Mouse (Mus musculus) retina, postnatal 1 day (tissue): ENCODE data around the gene A530064D06Rik.
"Not testable (repeated sequence)": the region's sequence is repeated elsewhere in the genome, so short reads cannot be mapped to it uniquely, and the experiment has no call there.

ENCODE experiments used
- DNase-seq: peaks from one replicate; pipeline ENCODE4 v3.0.0-alpha.2; 2012

Gene A530064D06Rik

DNA sequence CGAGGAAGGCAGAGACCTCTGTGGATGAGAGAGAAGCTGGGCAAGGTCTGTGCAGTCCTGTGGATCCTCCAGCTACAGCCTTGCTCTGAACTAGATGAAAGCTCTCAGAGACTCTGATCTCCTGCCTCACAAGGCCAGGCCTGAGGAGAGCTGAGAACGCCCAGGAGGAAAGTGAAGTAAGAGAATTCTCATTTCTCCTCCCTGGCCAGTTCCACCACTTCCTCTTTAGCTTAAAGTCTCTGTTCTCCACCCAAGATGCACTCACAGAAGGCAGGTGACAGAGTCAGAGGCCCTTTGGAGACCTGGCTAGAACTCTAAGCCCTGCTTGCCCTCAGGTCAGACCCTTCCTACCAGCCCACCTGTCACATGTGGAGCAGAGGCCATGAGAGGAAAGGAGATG is at the start of gene A530064D06Rik:
TSS of gene A530064D06Rik (minus strand) at position 173 of the 400 bp plus-strand sequence.
- not testable (repeated sequence) for DNase-seq

DNA sequence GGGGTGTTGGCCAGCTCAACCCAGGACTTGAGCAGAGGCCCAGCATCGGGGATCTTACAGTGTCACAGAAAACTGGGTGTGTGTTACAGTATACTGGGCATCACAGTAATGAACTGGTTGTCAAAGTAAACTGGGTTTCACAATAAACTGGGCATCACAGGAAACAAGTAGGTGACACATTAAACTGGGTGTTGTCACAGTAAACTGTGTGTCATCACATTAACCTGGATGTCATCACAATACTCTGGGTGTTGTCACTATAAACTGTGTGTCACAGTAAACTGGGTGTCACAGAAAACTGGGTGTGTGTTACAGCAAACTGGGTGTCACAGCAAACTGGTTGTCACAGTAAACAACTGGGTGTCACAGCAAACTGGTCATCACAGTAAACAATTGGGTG is 48.4 kb upstream of the A530064D06Rik start:
- DNase-seq: no peak

DNA sequence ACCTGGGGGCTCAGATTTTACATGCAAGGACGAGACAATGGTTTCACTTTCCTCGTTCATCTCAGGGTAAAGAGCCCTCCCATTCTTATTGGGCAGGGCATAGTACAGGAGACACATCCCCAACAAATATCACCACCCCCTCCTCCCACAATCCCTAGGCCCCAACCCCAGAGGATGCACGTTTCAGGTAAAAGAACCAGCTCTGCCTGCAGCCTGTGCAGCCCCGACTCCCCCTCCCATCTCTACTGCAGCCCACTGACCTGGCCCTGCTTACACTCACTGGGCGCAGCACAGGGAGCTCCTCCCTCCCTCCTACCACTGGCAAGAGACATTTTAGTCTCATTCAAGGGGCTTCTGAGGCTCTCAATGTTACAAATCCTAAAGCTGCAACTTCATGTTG is 46.4 kb upstream of the A530064D06Rik start:
- DNase-seq: no peak

DNA sequence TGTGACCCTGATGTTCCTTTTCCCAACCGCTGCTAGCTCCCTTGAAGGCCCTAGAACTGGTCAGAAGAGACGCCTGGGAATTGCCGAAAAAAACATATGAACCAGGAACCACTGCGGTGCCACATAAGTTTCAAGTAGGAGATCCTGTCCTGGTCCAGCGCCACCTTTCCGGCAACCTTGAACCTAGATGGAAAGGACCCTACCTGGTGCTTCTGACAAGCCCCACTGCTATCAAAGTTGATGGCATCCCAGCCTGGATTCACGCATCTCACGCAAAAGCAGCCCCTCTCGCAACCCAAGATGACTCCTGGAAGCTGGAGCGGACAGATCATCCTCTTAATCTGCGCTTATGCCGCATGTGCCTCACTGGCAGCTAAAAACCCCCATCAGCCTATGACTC is 45.5 kb upstream of the A530064D06Rik start:
- DNase-seq: no peak

DNA sequence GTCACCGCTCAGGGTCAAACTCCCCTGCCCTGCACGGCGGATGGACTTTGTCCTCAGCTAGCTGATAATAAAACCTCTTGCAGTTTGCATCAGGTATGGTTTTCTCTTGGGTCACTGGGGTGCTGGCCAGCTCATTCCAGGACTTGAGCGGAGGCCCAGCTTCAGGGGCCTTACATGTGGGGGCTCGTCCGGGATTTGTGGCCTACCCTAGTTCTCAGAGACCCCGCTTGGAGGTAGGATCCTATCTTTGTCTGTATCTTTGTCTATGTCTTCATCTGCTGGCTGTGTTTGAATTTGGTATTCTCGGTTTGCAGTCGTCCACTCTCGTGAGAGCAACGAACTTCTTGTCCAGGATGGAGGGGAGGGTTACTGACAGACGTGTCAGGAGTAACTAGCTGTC is 36.0 kb upstream of the A530064D06Rik start:
- no peak for DNase-seq

DNA sequence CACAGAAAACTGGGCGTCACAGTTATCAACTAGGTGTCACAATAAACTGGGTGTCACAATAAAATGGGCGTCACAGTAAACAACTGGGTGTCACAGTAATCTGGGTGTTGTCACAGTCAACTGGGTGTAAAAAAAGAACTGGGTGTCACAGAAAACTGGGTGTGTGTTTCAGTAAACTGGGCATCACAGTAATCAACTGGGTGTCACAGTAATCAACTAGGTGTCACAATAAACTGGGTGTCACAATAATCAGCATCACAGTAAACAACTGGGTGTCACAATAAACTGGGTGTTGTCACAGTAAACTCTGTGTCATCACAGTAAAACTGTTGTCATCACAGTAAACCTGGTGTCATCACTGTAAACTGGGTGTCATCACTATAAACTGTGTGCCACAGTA is 25.3 kb upstream of the A530064D06Rik start:
- no peak for DNase-seq

DNA sequence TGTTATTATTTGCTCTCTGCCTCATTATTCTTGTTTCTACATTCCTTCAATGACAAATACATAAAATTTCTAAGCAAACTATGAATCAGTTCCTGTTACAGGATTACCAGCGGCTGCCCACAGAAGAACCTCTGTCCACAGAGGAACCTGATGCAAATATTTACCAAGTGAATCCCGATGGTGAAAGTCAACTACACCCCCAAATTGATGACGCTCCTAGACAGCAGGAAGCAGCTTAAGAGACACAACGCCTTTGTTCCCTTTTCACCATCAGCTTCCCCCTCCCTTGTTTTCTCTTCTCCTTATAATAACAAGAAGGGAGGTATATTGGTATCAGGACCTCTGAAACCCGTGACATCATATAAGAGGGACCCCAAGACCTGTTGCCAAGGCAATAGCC is 18.2 kb upstream of the A530064D06Rik start:
- DNase-seq: no peak

DNA sequence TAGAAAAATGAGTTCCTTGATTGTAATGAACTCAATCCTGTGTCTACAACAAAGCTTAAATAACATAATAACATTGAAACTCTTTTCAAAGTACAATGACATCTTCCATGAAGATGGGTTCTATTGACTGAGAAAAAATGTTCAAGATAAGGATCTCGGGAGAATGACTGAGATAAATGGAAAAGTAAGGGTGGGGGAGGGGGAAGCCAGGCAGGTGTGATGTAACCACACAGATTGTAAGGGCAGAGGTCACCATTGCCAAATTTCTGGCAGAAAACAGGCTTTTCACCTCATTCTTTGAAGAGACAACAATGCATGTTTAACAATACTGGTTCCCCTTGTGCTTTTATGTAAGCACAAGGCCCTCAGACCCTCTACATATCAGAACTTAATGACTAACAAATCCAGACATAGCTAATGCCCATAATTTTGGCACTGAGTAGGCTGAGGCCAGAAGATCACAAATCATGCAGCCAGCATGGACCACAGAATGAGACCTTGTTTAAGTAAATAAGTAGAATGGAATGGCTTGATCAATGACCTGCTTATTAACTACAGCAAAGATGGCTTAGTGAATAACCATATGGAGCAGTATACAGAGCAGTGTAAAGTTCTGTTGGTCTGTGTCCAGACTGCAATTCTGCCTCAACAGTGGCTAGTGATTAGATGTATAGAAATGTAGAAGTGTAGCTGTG is 9.5 kb downstream of the A530064D06Rik start:
- DNase-seq: no peak

DNA sequence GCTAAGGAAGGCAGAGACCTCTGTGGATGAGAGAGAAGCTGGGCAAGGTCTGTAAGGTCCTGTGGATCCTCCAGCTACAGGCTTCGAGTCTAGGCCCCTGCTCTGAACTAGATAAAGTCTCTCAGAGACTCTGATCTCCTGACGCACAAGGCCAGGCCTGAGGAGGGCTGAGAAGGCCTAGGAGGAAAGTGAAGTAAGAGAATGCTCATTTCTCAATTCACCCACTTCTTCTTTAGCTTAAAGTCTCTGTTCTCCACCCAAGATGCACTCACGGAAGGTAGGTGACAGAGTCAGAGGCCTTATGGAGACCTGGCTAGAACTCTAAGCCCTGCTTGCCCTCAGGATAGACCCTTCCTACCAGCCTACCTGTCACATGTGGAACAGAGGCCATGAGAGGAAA is 21.0 kb downstream of the A530064D06Rik start, which contains the start of gene 9830107B12Rik:
TSS of gene 9830107B12Rik (minus strand) at position 149 of the 400 bp plus-strand sequence.
- DNase-seq: no peak

DNA sequence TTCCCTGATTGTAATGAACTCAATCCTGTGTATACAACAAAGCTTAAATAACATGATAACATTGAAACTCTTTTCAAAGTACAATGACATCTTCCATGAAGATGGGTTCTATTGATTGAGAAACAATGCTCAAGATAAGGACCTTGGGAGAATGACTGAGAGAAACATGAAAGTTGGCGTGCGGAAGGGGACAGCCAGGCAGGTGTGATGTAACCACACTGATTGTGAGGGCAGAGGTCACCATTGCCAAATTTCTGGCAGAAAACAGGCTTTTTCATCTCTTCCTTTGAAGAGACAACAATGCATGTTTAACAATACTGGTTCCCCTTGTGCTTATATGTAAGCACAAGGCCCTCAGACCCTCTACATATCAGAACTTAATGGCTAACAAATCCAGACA is 34.3 kb downstream of the A530064D06Rik start:
- DNase-seq: no peak

DNA sequence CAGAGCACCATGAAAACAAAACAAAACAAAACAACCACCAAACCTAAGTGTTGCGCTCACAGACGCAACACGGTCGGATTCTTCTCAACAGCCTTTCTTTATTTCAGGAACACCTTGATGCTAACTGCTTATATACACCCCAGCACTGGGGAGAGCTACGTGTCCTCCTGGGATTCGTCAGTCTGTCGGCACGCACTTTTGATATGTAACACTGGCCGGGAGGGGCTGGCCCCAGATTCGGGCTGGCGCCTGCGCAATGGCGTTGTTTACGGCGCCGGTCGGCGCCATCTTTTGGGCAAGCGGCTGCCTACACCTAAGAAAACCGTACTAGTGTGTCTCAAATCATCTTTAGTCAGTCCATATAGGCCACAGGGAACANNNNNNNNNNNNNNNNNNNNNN is 46.6 kb downstream of the A530064D06Rik start:
- DNase-seq: no peak

DNA sequence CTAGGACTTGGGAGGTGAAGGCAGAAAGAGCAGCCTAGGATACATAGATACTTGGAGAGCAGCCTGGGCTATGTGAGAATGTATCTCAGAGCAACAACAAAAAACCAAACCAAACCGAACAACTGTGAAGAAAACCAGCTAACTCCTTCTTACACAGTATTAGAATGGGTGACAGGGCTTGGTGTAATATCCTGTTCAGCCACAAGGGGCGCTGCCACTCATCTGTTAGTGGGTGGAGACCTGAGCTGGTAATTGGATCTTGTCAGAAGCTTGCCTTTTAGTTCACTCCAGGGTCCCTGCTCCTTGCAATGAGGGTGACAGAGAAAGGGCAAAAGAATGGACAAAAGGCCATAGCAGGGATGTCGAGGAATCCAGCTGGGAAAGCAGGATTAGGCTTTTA is 47.4 kb downstream of the A530064D06Rik start:
- DNase-seq: peak; percentile 84

DNA sequence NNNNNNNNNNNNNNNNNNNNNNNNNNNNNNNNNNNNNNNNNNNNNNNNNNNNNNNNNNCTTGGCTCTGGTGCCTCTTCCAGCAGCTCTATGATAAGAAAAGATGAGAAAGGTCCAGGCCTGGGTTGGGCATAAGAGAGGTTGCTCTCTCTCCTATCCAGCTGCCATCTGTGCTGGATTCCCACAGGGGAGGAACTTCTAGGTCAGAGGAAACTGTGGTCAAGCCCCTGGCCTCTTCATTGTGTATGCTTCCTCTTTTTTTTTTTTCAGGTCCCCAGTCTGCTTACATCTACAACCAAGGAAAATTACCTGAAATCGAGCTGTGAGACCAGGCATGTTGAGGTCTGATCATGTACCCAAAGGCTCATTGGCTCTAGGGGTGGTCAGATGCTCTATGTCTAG is 48.5 kb downstream of the A530064D06Rik start:
- DNase-seq: no peak

DNA sequence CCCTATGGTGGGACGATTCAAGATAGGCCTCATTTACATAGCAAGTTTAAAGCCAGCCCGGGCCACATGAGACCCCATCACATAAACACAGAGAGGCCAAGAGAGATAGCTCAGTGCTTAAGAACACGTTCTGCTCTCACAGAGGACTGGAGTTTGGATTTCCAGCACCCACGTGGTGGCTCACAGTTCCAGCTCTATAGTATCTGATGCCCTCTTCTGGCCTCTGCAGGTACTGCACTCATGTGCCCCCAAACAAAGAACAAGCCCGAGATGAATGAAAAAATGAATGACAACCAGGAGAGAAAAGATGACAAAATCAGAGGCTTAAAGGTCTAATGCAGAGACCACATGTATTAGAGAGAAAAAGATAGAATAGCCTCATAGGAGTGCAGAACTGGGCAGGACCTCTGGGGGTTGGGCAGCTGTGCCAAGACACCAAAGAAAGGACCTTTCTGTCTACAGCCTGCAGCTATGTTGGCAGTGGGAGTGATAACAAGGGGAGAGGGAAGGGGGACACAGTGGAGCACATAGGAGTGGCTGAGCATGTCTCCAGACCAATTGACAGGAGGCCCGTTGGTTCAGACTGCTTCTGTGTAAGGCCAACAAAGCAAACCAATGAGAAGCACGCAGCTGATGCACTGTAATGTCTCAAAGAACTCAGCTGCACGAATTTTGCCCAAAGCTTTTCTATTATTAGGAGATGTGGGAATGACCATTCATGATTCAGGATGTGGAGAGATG is 56.4 kb downstream of the A530064D06Rik start:
- peak; percentile 70 for DNase-seq

DNA sequence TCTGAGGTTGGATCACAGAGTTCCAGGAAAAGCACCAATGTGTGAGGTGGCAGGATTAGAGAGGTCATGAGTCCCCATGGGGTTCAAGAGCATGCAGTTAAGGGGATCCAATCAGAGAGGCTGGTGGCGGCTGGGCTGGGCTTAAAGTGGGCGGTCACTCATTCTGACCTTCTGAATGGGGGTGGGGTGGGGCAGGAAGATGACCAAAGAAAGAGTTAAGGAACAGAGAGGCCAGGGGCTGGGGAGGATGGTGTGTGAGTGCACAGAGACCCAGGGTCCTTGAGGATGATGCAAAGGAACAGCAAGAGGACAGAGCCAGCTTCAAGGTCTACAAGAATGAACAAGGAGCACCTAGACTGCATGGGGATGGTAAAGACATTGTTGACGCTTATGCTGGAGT is 58.6 kb downstream of the A530064D06Rik start:
- no peak for DNase-seq

DNA sequence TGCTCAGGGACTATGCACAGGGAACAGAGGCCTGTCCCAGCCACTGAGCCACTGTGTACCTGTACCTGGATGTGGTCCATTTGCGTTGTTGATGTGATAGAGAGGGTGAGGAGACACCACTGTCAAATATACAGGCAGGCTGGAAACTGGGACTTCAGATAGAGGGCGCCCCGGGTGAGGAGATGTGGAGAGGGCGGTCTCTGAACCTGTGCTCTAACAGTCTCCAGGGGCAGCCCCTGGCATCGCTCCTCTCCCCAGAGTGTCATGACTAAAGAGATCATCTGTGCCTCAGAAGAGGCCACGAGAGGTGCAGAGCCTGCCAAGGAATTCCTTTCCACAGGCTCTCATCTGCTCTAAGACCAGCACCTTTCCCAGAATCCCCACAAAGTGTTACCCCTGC is 59.2 kb downstream of the A530064D06Rik start:
- DNase-seq: no peak

DNA sequence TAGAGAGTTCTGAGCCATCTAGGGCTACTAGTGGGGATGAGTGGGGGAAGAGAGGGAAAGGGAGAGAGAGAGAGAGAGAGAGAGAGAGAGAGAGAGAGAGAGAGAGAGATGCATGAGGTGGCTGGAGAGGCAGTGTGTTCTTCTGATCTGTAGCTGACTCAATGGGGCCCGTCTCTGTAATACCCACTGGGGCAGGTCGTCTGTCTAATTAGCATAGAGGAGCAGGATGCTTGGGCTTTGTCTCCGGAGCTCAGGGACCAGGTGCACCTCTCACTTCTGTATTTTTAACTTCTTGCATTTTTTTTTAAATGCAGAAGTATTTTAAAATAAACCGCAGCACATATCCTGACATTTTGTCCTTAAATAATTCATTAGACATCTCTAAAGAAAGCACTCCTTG is 59.7 kb downstream of the A530064D06Rik start:
- no peak for DNase-seq

DNA sequence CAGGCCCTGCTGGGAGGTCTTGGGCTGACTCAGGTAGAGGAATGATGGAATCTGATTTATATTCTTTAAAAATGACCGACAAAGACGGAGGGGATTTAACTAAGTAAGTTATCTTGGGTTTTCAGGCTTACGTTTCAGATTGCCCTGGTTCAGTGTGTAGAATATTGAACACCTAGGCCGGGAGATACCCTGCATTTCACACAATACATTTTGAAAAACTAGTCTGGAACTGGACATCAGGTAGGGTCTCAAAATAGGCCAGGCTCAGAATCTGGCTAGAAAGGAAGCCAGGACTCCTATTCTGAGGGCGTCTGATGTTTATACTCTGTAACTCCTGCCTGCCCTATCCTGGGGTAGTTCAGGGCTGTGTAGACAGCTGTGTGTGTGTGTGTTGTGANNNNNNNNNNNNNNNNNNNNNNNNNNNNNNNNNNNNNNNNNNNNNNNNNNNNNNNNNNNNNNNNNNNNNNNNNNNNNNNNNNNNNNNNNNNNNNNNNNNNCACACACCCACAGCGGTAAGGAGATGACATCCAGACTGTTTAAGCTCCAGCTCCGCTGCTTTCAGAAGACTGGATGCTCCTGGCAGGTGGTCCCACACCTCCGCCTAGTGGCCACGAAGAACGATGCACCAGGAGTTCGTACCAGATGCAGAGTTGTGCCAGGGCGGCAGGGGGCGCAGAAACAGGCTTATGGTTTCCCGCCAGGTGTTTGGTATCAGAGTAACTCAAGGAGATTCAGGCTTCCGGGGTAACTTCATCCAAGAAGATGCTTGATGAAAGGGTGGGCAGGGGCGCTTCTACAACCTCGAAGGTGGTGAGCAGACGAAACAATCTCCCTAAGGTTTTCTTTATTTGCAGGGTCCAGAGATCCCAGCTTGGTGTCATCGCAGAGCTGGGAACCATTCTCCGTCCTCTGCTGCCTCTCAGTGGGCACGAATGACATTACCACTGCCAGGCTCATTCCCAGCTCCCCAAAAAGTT is 66.3 kb downstream of the A530064D06Rik start:
- peak; percentile 92 for DNase-seq

DNA sequence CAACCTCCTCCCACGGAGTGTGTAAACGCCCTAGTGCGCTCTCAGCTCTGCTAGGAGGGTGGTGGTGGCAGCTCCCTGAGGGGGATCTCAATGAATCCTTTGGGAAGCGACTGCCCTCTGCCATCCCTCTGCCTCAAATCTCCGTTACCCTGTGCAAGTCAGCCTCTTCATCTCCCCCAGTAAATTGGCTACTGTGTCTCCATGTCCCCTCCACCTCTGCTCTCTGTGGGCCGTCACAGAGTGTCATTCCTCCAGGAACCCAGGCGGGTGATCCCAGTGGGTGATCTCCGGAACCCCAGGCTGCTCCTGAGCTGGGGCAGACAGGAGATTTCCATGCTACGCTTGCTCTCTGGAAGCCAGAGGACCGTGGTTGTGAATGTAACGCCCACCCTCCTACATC is 67.8 kb downstream of the A530064D06Rik start:
- no peak for DNase-seq
